Mouse (Mus musculus): ENCODE data around the gene Lgalsl. TPM values are rescaled to one million over a fixed set of nuclear protein-coding genes. Genes with fewer than 3 reads are reported as not detected.

The Lgalsl gene
- total RNA-seq (2021) = 23.9 and 27.7 TPM in 2 replicates
- long read RNA-seq, experiment 1, transcript Lgalsl-201 (5 exons, 3,362 nt) = major isoform, 31 of 40 reads
- long read RNA-seq, experiment 1, partial matches to known transcripts = 5 of 40 reads
- long read RNA-seq, experiment 1, other reads (novel, unspliced or antisense) = 3 of 40 reads
- long read RNA-seq, experiment 2, transcript Lgalsl-201 (5 exons, 3,362 nt) = major isoform, 24 of 35 reads
- long read RNA-seq, experiment 2, partial matches to known transcripts = 2 of 35 reads
- long read RNA-seq, experiment 2, other reads (novel, unspliced or antisense) = 7 of 35 reads

- peak; percentile 89 for DNase-seq
Observed at GRCm38 (mm10) chr11:20830686-20831505, at the start of gene Lgalsl. Gene Lgalsl, minus strand, starts transcription at chr11:20831056.

- DNase-seq = no peak
Observed at GRCm38 (mm10) chr11:20878644-20879043, 47.8 kb upstream of the Lgalsl start.

GRCm38 (mm10) chr11:20877578-20878096 is 46.8 kb upstream of the Lgalsl start:
- DNase-seq = no peak

DNA sequence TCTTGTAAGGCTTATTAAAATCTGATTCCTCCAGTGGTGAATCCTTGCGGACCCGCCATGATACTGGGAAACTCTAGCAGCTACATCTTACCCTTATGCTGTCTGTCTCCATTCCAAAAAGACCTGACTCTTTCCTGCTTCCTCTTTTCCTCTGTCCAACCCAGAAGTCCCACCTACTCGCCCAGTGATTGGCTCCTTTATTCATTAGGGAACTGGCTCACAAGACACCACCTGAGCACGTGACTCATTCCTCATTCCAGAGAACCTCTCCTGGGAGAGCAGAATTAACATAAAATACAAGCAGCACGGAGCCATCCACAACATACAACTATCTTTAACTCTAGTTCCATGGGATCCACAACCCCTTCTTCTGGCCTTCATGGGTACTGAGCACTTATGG is 42.5 kb upstream of the Lgalsl start:
- DNase-seq = peak; percentile 26

DNA sequence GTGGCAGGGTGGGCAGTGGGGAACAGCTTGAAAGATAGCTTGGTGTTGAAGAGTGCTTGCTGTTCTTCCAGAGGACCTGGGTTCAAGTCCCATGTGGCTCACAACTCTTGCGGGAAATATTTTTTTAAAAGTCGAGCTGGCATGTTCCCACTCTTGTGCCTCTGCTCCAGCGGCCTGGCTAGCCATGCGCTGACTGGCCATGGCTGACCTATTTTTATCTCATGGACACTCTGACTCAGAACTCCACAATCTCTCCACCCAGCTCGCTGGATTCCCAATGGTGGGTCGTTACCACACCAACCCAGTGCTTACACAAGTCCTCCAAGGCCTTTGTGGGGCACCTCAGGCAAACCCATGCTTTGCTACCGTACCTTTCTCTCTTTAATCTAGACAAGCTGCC is 42.1 kb upstream of the Lgalsl start:
- DNase-seq = peak; percentile 79

DNA sequence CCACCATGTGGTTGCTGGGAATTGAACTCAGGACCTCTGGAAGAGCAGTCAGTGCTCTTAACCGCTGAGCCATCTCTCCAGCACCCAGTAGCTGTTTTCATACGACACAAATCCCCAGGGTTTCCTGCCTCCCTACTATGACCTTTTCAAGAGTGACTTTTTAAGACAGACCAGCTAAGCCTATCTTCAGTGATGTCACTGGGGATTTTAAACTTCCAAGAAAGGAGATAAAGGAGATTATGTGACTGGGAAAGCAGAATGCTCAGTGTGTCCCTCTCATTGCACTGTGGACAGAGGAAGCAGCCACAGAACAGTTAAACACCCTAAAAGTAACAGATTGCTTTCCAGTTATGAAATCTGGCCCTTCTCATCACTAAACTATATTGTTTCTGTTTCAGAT is 41.6 kb upstream of the Lgalsl start:
- no peak for DNase-seq

- DNase-seq = no peak
Observed at GRCm38 (mm10) chr11:20869927-20870326, 39.1 kb upstream of the Lgalsl start.

DNA sequence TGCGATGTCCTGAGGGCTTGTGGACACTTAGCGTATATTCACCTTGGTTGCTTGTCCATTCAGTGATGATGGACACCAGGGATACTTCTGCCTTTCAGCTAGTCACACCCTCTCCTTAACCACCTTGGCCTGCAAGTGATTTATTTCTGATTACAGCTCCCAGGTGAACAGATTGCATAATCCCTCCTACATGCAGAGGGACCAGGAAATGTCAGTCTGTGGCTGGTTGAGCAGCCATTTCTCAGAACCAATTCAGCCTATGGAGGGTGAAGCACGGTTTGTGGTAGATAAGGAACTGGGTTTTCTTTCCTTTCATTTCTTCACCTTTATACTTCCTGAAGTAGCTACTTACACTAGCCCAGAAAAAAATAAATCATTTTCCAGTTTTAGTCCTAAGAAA is 34.6 kb upstream of the Lgalsl start:
- DNase-seq = no peak

GRCm38 (mm10) chr11:20864647-20865046 is 33.8 kb upstream of the Lgalsl start:
- DNase-seq = no peak

DNA sequence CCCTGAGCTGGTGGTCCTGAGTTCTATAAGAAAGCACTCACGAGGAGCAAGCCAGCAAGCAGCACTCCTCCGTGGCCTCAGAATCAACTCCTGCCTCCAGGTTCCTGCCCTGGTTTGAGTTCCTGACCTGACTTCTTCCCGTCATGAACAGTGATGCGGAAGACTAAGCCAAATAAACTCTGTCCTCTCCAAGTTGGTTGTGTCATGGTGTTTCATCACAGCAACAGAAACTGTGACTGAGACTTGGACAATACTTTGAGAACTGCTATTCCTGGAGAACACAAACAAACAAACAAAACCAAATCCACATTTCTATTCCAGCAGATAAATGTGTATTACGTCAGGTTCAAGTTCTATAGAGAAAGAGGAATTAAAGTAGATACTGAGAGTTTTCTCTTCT is 31.2 kb upstream of the Lgalsl start:
- no peak for DNase-seq

- no peak for DNase-seq
Observed at GRCm38 (mm10) chr11:20860351-20860750, 29.5 kb upstream of the Lgalsl start.

- DNase-seq = peak; percentile 42
Observed at GRCm38 (mm10) chr11:20859858-20860257, 29.0 kb upstream of the Lgalsl start.

GRCm38 (mm10) chr11:20858921-20859668 is 28.2 kb upstream of the Lgalsl start:
- DNase-seq = peak; percentile 83

- DNase-seq = no peak
Observed at GRCm38 (mm10) chr11:20857921-20858320, 27.1 kb upstream of the Lgalsl start.

- DNase-seq = no peak
Observed at GRCm38 (mm10) chr11:20854032-20854741, 23.3 kb upstream of the Lgalsl start.

GRCm38 (mm10) chr11:20850196-20850595 is 19.3 kb upstream of the Lgalsl start:
- no peak for DNase-seq

DNA sequence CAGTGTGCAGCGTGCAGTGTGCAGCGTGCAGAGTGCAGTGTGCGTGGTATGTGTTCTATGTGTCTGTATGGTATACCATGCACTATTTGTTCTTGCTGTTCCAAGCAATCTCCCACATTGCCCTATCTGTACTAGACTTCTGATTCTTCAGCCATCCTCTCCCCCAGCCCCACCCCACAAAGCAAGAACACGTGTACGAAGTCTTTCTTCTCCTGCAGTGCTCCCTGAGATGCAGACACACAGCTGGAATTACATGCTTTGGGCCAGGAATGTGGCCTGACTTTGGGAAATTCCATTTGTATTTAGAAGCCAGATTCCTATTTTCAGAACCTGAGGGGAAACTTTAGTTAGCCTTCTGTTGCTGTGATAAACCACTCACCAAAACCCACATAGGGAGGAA is 18.5 kb upstream of the Lgalsl start:
- DNase-seq = no peak

DNA sequence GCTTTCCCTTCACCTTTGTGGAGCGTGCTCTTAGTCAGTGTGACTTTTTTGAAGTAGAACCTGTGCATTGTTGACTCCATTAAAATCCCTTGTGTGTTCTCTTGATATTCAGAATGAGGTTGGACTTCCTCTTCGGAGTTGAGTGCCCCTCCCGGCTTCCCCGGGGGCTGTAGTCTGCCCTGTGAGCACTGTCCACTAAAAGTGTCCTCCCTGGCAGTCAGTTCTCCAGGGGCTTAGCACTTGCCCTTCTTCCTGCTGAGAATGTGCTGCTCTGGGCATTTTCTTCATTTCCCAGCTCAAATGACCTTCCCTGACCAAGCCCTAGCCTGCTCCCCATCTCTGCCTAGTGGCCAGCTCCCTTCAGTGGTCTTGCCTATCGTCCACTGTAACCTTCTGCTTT is 6.5 kb upstream of the Lgalsl start:
- no peak for DNase-seq

GRCm38 (mm10) chr11:20831600-20832137 is 813 bp upstream of the Lgalsl start:
- DNase-seq = peak; percentile 38

DNA sequence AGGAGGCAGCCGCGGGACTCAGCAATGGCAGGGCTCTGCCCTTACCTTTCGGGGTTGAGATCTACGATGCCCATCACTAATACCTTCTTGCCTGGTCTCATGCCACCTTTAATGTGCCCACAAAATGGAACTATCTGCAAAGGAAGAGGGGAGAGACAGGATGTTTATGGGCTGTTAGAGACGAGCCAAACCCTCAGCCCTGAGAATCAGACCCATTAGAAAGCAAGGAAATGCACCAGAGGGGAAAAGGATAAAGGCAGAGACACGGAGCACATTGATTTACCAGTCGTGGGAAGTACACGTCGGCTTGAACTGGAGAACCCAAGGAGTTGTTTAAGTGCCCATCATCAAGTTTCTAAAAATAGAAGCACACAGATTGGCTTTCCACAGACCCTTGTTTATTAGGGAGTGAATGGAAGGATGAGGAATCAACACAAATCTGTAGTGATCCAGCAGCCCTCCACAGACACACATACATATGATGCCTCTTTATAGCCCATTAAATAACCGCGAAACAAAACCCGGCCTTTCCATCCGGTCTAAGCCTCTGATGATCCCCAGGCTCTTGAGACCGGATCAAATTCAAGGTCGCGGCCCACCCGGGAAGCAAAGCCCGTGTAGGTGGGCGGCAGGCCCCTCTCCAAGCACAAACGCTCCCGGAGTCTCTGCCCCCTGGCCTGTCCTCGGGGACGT is 717 bp downstream of the Lgalsl start:
- peak; percentile 7 for DNase-seq

- DNase-seq = peak; percentile 26
Observed at GRCm38 (mm10) chr11:20829056-20829686, 1.7 kb downstream of the Lgalsl start.
